Mouse (Mus musculus): ENCODE measurements around the gene Cmtm2b. TPM values are rescaled to one million over a fixed set of nuclear protein-coding genes. Genes with fewer than 3 reads are reported as not detected.
A peak's percentile ranks its signal among the peaks of the same experiment; 100 is the strongest.

Gene Cmtm2b
- polyA plus RNA-seq, 1 experiment from 2014 or later = not detected

DNA sequence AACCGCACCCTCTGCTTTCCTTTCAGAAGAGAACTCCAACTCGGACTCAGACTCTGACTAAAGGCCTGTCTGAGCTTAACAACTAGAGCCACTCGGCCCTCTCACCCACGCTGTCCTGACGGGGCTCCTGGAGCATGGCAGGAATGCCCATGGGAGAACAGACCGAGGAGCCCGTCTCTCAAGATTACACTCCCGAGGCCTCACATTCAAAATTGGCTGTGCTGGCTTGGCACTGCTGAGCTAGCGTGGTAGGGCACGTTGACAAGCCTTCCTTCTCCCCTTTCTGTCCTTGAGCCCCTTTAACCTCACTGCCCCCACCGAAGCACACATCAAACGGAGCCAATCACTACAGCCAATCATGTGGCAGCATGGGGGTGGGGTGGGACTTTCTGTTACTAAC lies 24.7 kb downstream of the Cmtm2b start:
- H3K4me1 ChIP-seq (replicated peaks) = peaks cover 8% of the 10 kb centered on the region; the same call in 1 of the 2 replicates
- no peak overlapping the region for H3K9ac ChIP-seq
- no peak overlapping the region for H3K27ac ChIP-seq (replicated peaks)
- H3K36me3 ChIP-seq = peaks cover 9% of the 10 kb centered on the region; the same call in 1 of the 2 replicates
- no peaks in the 10 kb centered on the region for H3K9me3 ChIP-seq
- ATAC-seq (ENCODE audit: low read depth) = no peak
- no peak overlapping the region for H3K4me3 ChIP-seq
- no peak overlapping the region for H3K4me2 ChIP-seq
- WGBS = 57% methylated on average over 12 of the region's 12 CpGs
- H3K27me3 ChIP-seq = no peaks in the 10 kb centered on the region

DNA sequence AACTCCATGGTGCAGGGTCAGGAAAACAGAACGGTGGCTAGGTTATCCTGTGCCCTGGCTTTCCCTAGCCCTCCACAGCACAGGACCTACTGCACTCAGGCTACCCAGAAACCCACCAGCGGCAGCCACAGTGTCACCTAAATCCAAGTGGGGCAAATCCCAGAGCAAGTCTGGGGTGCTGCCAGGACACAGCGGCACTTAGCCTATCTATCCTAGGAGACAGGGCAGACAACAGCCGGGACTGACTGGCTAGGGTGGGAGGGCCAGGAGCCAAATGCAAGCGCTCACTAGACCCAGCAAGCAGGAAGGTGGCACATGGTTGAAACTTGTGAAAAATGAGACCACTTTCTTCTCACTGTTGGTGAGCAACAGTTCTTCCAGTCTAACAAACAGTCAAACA lies 26.9 kb downstream of the Cmtm2b start:
- ATAC-seq (ENCODE audit: low read depth) = no peak
- WGBS = 87% methylated on average over 5 of the region's 5 CpGs
- peaks cover 9% of the 10 kb centered on the region; the same call in 1 of the 2 replicates for H3K36me3 ChIP-seq
- no peak overlapping the region for H3K9ac ChIP-seq
- H3K4me3 ChIP-seq = no peak overlapping the region
- no peaks in the 10 kb centered on the region for H3K27me3 ChIP-seq
- peaks cover 4% of the 10 kb centered on the region; the same call in 1 of the 2 replicates for H3K4me1 ChIP-seq (replicated peaks)
- H3K9me3 ChIP-seq = no peaks in the 10 kb centered on the region
- H3K27ac ChIP-seq (replicated peaks) = no peak overlapping the region
- no peak overlapping the region for H3K4me2 ChIP-seq

DNA sequence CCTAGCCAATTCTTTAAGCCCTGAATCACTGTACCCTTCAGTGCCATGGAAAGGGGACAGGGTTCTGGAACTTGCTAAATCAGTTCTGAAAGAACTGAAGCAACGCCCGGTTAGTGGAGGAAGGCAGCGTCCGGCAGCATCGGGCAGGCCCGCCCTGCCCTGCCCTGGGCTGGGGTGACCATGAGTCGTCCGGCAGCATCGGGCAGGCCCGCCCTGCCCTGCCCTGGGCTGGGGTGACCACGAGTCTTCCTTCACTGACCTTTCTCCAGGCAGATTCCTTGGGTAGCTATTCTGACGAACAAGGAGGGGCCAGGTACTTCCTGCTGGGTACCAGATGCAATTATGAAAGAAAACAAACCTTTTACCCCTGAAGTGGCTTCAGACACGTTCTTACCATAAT lies 28.0 kb downstream of the Cmtm2b start:
- Histone ChIP-seq H3K27ac (replicated peaks) (no peak overlapping the region), H3K9ac (no peak overlapping the region), H3K9me3 (no peaks in the 10 kb centered on the region), H3K4me1 (replicated peaks) (peaks cover 4% of the 10 kb centered on the region; the same call in 1 of the 2 replicates), H3K27me3 (no peaks in the 10 kb centered on the region), H3K4me3 (no peak overlapping the region), H3K36me3 (peaks cover 19% of the 10 kb centered on the region), H3K4me2 (no peak overlapping the region)
- 90% methylated on average over 13 of the region's 13 CpGs for WGBS
- no peak for ATAC-seq (ENCODE audit: low read depth)

DNA sequence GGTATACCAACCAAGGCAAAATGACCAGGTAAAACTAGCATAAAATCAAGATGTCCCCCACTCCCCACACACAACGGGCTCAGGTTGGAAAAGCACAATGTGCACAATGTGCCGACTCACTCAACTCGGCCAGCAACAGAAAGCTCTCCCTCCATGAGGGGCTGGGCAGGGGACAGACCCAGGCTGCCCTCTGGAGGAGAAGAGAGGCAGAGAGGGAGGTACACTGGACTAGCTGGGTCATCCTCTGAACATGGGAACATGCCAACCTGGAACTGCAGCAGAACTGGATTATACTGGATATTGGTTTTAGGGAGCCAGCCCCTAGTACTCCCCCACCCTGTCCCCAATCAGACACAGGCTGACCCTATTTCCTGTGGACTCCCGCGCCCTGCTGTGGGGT lies 31.2 kb downstream of the Cmtm2b start:
- ATAC-seq (ENCODE audit: low read depth) = peak; percentile 63; the same call in 1 of the 2 replicates
- Histone ChIP-seq H3K36me3 (peaks cover 18% of the 10 kb centered on the region), H3K9me3 (no peaks in the 10 kb centered on the region), H3K4me2 (no peak overlapping the region), H3K4me3 (no peak overlapping the region), H3K9ac (no peak overlapping the region), H3K27me3 (no peaks in the 10 kb centered on the region), H3K27ac (replicated peaks) (peak overlapping the region; percentile 28; the same call in 1 of the 2 replicates), H3K4me1 (replicated peaks) (no peaks in the 10 kb centered on the region; the same call in 1 of the 2 replicates)
- 59% methylated on average over 5 of the region's 5 CpGs for WGBS

DNA sequence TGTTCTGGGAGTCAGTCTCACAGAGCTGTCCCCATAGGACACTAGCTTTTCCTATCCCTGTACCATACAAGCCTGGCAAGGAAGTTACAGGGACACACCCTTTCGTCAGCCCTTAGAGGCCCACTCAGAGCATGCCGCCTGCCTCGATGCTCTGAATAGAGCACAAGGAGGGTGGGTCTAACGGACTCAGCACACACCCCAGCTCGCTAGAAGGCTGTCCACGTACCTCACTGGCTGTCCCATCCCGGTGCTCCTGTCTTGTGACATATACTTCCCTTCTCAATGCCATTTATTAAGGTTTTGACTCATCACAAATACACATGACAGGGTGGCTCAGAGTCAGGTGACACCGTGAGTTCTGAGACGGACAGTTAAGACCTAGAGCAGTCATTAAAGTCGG lies 32.5 kb downstream of the Cmtm2b start:
- no peak overlapping the region for H3K4me2 ChIP-seq
- H3K36me3 ChIP-seq = peaks cover 18% of the 10 kb centered on the region
- H3K4me3 ChIP-seq = no peak overlapping the region
- WGBS = 93% methylated on average over 10 of the region's 10 CpGs
- H3K4me1 ChIP-seq (replicated peaks) = peaks cover 1% of the 10 kb centered on the region
- no peak for ATAC-seq (ENCODE audit: low read depth)
- H3K9me3 ChIP-seq = no peaks in the 10 kb centered on the region
- no peak overlapping the region for H3K9ac ChIP-seq
- H3K27me3 ChIP-seq = no peaks in the 10 kb centered on the region
- no peak overlapping the region for H3K27ac ChIP-seq (replicated peaks)

DNA sequence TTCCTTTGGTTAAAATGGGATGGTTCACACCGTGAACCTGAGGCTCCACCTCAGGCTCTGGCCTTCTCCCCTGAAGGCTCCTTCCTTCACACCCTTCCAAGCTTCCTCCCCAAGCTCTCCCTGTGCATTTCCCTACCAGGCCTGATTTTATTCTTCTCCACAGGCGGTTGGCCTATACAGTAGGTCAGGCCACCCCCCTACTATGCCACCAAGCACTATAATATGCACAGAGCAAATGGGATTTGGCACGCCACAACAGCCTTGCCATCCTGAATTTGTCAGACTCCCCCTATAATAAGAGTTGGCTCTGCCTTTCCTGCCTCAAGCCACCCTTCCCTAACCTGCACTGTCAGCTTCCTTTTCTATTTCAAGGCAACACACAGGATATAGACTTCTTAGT lies 36.6 kb downstream of the Cmtm2b start:
- Histone ChIP-seq H3K4me2 (no peak overlapping the region), H3K4me1 (replicated peaks) (peaks cover 7% of the 10 kb centered on the region), H3K9me3 (no peaks in the 10 kb centered on the region), H3K9ac (no peak overlapping the region), H3K27ac (replicated peaks) (no peak overlapping the region), H3K36me3 (peaks cover 15% of the 10 kb centered on the region), H3K4me3 (no peak overlapping the region), H3K27me3 (no peaks in the 10 kb centered on the region)
- no peak for ATAC-seq (ENCODE audit: low read depth)
- 72% methylated on average over 3 of the region's 3 CpGs for WGBS

DNA sequence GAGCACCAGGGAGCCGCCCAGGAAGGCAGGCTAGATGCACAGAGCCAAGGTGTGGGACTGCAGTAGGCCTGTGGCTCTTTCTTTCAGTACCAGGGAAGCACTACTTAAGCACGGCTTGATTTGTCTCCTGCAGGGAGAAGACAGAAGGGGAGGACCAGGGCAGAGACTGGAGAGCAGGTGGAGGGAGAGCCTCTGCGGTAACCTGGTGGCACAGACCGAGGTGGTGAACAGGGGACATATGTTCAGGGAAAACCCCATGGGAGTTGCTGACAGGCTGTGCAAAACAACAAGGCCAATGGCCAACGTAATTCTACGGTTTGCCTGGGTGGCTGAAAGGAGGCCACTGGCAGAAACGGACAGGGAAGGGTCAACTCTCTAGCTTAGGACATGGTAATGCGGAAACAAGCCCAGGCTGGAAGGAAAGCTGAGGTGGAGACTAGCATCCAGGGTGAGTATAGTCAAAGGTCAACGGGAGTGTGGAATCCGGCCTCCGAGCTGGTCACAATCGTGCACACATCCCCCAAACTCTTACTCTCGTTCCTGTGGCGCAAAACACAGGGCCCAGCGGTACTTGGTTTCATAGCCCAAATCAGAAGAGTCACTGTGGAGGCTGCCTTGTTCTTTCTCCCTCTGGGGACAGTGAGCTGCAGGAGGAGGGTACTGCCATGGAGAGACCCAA lies 37.9 kb downstream of the Cmtm2b start:
- no peaks in the 10 kb centered on the region for H3K27me3 ChIP-seq
- H3K9me3 ChIP-seq = no peaks in the 10 kb centered on the region
- H3K4me3 ChIP-seq = no peak overlapping the region
- 71% methylated on average over 15 of the region's 15 CpGs for WGBS
- no peak overlapping the region for H3K4me2 ChIP-seq
- H3K9ac ChIP-seq = no peak overlapping the region
- no peak overlapping the region for H3K27ac ChIP-seq (replicated peaks)
- H3K36me3 ChIP-seq = peaks cover 6% of the 10 kb centered on the region
- peaks cover 7% of the 10 kb centered on the region for H3K4me1 ChIP-seq (replicated peaks)
- no peak for ATAC-seq (ENCODE audit: low read depth)

DNA sequence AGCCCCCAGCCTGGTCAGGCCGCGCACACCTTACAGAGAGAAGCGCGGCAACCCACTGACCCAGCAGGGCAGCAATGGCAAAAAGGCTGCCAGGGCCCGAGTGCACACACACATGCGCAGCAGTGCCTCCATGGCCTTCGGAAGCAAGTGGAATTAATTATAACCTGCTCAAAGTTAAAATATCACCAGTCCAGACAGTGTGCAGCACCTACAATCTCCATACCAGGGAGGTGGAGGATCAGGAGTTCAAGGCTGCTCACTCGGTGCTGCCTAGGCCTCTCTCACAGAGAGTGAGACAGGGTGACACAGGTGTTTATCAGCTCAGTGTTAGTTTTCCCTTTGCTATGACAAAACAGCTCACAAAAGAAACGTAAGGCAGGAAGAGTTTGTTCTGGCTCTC lies 43.7 kb downstream of the Cmtm2b start:
- peaks cover 26% of the 10 kb centered on the region for H3K4me1 ChIP-seq (replicated peaks)
- H3K27me3 ChIP-seq = no peaks in the 10 kb centered on the region
- 94% methylated on average over 9 of the region's 9 CpGs for WGBS
- no peaks in the 10 kb centered on the region for H3K36me3 ChIP-seq
- no peak overlapping the region for H3K27ac ChIP-seq (replicated peaks)
- ATAC-seq (ENCODE audit: low read depth) = no peak
- no peaks in the 10 kb centered on the region for H3K9me3 ChIP-seq
- H3K4me3 ChIP-seq = no peak overlapping the region
- no peak overlapping the region for H3K9ac ChIP-seq
- no peak overlapping the region for H3K4me2 ChIP-seq

DNA sequence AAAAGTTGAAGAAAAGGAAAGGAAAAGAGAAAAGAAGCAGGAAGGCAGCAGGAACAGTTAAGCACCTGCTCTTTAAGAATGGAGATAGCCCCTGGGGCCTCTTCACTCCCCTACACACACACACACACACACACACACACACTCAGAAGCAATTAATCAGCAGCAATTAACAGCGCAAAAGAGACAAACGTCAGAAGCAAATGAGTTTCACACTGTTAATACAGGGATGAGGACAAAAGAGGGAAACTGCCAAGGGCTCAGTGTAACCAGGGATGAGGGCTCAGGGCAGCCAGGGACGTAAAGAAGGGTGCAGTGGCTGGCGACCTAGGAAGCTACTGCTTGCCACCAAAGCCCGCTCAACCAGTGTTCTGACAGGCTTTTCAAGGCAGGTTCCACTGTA lies 45.4 kb downstream of the Cmtm2b start:
- no peak overlapping the region for H3K27ac ChIP-seq (replicated peaks)
- peak; percentile 57 for ATAC-seq (ENCODE audit: low read depth)

DNA sequence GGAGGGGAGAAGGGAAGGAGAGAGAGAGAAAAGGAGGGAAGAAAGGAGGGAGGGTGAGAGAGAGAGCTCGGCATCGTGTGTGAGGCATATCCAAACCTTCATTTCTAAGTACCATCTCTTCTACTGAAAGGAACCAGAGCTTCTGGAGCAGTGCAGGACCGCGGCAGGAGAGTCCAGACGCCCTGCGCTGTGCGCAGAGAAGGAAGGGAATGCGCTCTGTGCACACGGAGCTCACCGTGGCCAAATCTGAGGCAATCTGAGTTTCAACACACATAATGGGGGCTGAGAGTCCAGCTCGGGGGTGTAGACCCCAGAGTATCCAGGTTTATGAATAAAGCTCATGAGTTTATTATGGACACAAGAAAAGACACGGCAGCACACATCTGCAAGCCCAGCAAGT lies 47.6 kb downstream of the Cmtm2b start:
- H3K9me3 ChIP-seq = no peaks in the 10 kb centered on the region
- ATAC-seq (ENCODE audit: low read depth) = no peak
- no peak overlapping the region for H3K4me3 ChIP-seq
- no peaks in the 10 kb centered on the region for H3K27me3 ChIP-seq
- H3K4me2 ChIP-seq = no peak overlapping the region
- H3K4me1 ChIP-seq (replicated peaks) = peaks cover 32% of the 10 kb centered on the region
- WGBS = 81% methylated on average over 12 of the region's 12 CpGs
- no peaks in the 10 kb centered on the region for H3K36me3 ChIP-seq
- H3K27ac ChIP-seq (replicated peaks) = no peak overlapping the region
- H3K9ac ChIP-seq = no peak overlapping the region

More for the DNA sequence above, 45.4 kb downstream of the Cmtm2b start:
- Histone ChIP-seq H3K4me1 (replicated peaks) (peaks cover 26% of the 10 kb centered on the region), H3K27me3 (no peaks in the 10 kb centered on the region), H3K4me3 (no peak overlapping the region), H3K36me3 (no peaks in the 10 kb centered on the region), H3K9ac (no peak overlapping the region), H3K9me3 (no peaks in the 10 kb centered on the region), H3K4me2 (no peak overlapping the region)
- WGBS = 19% methylated on average over 5 of the region's 5 CpGs

DNA sequence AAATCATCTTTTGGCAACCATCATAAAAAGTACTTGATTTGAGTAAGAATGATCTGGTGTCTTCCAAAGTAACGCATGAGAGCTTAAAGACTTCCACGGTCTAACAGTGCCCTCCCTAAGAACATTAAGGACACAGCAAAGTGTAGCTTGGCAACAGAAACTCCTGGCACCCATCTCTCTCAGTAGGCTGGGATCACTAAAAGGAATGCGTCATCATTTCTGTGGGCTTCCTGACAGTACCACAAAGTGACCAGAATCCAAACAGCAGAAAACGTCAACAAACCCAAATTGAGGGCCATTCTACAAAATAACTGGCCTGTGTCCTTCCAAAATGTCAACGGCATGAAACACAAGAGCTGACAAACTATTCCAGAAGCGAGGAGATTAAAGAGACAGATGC lies 48.0 kb downstream of the Cmtm2b start:
- no peak overlapping the region for H3K27ac ChIP-seq (replicated peaks)
- 62% methylated on average over 6 of the region's 6 CpGs for WGBS

DNA sequence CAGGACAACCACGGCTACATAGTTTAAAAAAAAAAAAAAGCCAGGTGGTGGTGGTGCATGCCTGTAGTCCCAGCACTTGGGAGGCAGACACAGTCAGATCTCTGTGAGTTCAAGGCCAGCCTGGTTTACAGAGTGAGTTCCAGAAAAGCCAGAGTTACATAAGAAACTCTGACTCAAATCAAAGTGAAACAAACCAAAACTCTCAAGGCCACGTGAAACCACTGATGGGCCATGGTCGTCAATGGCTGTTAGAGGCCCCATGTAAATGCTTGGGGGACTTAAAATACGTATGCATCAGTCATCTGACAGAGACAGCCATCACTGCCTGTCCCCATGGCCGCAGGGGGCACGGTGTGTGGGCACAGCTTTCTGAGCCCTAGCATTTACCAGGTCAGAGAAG lies 49.1 kb downstream of the Cmtm2b start:
- no peak for ATAC-seq (ENCODE audit: low read depth)
- no peak overlapping the region for H3K9ac ChIP-seq
- no peak overlapping the region for H3K27ac ChIP-seq (replicated peaks)
- H3K36me3 ChIP-seq = no peaks in the 10 kb centered on the region
- no peaks in the 10 kb centered on the region for H3K9me3 ChIP-seq
- 92% methylated on average over 6 of the region's 6 CpGs for WGBS
- H3K4me2 ChIP-seq = no peak overlapping the region
- H3K4me3 ChIP-seq = no peak overlapping the region
- H3K4me1 ChIP-seq (replicated peaks) = peaks cover 47% of the 10 kb centered on the region
- no peaks in the 10 kb centered on the region for H3K27me3 ChIP-seq

More for the DNA sequence above, 48.0 kb downstream of the Cmtm2b start:
- H3K36me3 ChIP-seq = no peaks in the 10 kb centered on the region
- H3K4me2 ChIP-seq = no peak overlapping the region
- no peak overlapping the region for H3K4me3 ChIP-seq
- H3K9me3 ChIP-seq = no peaks in the 10 kb centered on the region
- H3K4me1 ChIP-seq (replicated peaks) = peaks cover 37% of the 10 kb centered on the region
- ATAC-seq (ENCODE audit: low read depth) = no peak
- H3K27me3 ChIP-seq = no peaks in the 10 kb centered on the region
- H3K9ac ChIP-seq = no peak overlapping the region

DNA sequence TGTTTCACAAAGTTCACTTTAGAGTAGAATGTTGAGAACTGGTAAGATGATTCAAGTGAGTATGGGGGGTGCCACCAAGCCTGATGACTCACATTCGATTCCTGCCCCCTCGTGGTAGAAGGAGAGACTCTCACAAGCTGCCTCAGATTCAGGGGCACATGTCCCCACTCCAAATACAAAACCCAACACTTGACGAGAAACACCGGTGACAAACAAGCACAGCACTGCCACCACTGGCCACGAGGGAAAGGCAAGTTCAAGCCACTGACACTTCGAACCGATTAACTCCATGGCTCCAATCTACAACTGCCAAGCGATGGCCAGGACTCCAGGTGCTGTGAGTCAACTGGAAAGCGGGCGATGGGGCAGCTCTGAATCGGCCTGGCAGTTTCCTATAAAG lies 51.7 kb downstream of the Cmtm2b start:
- no peak overlapping the region for H3K4me2 ChIP-seq
- no peak overlapping the region for H3K4me3 ChIP-seq
- H3K27ac ChIP-seq (replicated peaks) = no peak overlapping the region
- ATAC-seq (ENCODE audit: low read depth) = no peak
- H3K4me1 ChIP-seq (replicated peaks) = peaks cover 36% of the 10 kb centered on the region
- H3K9ac ChIP-seq = no peak overlapping the region
- WGBS = 86% methylated on average over 11 of the region's 11 CpGs
- H3K9me3 ChIP-seq = no peaks in the 10 kb centered on the region
- H3K36me3 ChIP-seq = no peaks in the 10 kb centered on the region
- H3K27me3 ChIP-seq = no peaks in the 10 kb centered on the region

All from neural tube, embryonic 13.5 days (tissue).